Mouse (Mus musculus) heart, embryonic 13.5 days (tissue): ENCODE results near the gene Inka2. TPM values are rescaled to one million over a fixed set of nuclear protein-coding genes. Genes with fewer than 3 reads are reported as not detected.

Experiments
- ATAC-seq: fragments of 200-750 bp; cut with Nextera tagmentation; 2 replicates; pipeline ENCODE4 v1.8.0; 2017; ENCODE audit warnings: moderate TSS enrichment; ENCODE audit not compliant: insufficient number of reproducible peaks, low FRiP score, low TSS enrichment; ENCODE audit errors: extremely low read depth
- H3K27ac ChIP-seq: fragments of 300-500 bp; sonication (generic); replicated peaks from 2 replicates; pipeline ENCODE4 v1.5.1; 2015; ENCODE audit warnings: moderate library complexity, mild to moderate bottlenecking, inconsistent platforms
- H3K27me3 ChIP-seq: fragments of 300-500 bp; sonication (generic); replicated peaks from 2 replicates; pipeline ENCODE4 v1.6.1; 2015; ENCODE audit warnings: mild to moderate bottlenecking, inconsistent platforms
- H3K36me3 ChIP-seq: fragments of 300-500 bp; sonication (generic); 2 replicates; pipeline ENCODE4 v1.6.1; 2015; ENCODE audit warnings: mild to moderate bottlenecking, inconsistent platforms
- H3K4me1 ChIP-seq: fragments of 300-500 bp; sonication (generic); 2 replicates; pipeline ENCODE4 v1.6.1; 2015; ENCODE audit warnings: inconsistent platforms
- H3K4me2 ChIP-seq: fragments of 300-500 bp; sonication (generic); 2 replicates; pipeline ENCODE4 v1.6.1; 2015; ENCODE audit warnings: inconsistent platforms, mild to moderate bottlenecking, moderate library complexity
- H3K4me3 ChIP-seq: fragments of 300-500 bp; sonication (generic); 2 replicates; pipeline ENCODE4 v1.5.1; 2015; ENCODE audit warnings: moderate library complexity, mild to moderate bottlenecking, inconsistent platforms
- H3K9ac ChIP-seq: fragments of 300-500 bp; sonication (generic); 2 replicates; pipeline ENCODE4 v1.6.1; 2015; ENCODE audit warnings: inconsistent platforms, mild to moderate bottlenecking, moderate library complexity
- H3K9me3 ChIP-seq: fragments of 300-500 bp; sonication (generic); 2 replicates; pipeline ENCODE4 v1.6.1; 2016; ENCODE audit warnings: inconsistent platforms
- WGBS: fragments of 180-500 bp; shearing (Covaris S2); methylation state at CpG from one replicate; pipeline ENCODE4 v1.1.7; 2015; ENCODE audit warnings: mixed read lengths; 5-methylcytosine and 5-hydroxymethylcytosine counted together
- polyA plus RNA-seq: library from polyadenylated mRNA; unstranded; fragments of >200 nt; fragmentation: Nextera tagmentation; extraction: Ambion mirVana; gene quantifications from 2 replicates; pipeline ENCODE4 v1.2.1, GENCODE M21; 2015

Gene Inka2
- polyA plus RNA-seq, 1 experiment from 2014 or later = 2.0 TPM

DNA sequence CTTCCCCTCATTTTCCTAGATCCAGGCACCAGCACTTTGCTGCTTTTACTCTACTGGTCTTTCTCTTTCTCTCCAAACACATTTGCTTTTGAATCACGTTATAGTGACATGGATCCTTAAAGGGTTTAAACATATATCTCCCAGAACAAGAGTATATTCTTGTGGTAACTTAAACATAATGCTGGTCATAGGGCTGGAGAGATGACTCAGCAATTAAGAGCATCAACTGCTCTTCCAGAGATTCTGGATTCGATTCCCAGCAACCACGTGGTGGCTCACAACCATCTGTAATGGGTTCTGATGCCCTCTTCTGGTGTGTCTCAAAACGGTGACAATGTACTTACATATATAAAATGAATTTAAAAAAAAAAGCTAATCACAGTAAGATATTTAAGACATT is 28.0 kb downstream of the Inka2 start:
- H3K27me3 ChIP-seq = no peaks in the 10 kb centered on the region
- WGBS = 90% methylated on average over 4 of the region's 4 CpGs
- no peak overlapping the region for H3K4me3 ChIP-seq
- ATAC-seq = no peak
- no peaks in the 10 kb centered on the region for H3K4me1 ChIP-seq
- H3K27ac ChIP-seq = no peak overlapping the region
- H3K4me2 ChIP-seq = no peak overlapping the region
- H3K9ac ChIP-seq = no peak overlapping the region
- no peaks in the 10 kb centered on the region for H3K9me3 ChIP-seq
- H3K36me3 ChIP-seq = peaks cover 54% of the 10 kb centered on the region

DNA sequence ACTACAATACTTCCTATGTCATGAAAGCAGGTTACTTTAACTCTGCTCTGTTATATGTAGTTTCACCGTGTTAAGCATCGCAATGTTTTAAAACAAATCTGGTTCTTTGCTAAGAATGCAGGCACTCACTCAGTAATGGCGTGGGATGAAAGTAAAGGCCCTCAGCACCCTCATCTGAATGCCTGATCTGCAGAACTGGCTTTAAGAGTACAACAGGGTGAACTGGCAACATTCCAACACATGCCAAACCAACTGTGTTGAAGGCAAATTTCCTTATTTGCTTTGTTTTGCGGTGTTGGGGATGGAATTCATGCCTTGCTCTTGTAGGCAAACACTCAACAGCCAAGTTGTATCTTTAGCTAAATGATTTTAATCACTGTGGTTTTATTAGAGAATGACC is 29.1 kb downstream of the Inka2 start:
- 81% methylated on average over 4 of the region's 4 CpGs for WGBS
- peaks cover 62% of the 10 kb centered on the region for H3K36me3 ChIP-seq
- H3K9me3 ChIP-seq = no peaks in the 10 kb centered on the region
- no peaks in the 10 kb centered on the region for H3K27me3 ChIP-seq
- no peak overlapping the region for H3K4me3 ChIP-seq
- ATAC-seq = no peak
- no peak overlapping the region for H3K4me2 ChIP-seq
- H3K9ac ChIP-seq = no peak overlapping the region
- no peak overlapping the region for H3K27ac ChIP-seq
- no peaks in the 10 kb centered on the region for H3K4me1 ChIP-seq

DNA sequence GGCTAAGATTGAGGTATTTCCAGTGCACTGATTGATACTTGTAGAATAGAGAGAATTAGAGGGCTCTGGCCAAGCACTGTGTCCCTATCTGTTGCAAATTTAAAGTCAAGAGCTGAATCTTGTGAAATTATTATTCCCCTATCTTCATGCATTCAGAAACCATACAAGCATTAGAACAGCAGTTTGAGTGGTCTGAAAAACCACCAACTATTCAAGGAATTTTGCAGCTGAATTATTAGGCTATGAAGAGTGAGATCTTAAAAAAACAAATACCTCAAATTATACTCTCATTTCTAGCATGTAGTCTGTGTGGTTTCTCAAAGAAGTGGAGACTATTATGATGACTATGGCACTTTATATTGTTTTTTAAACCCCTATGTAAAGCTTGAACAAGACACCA is 30.9 kb downstream of the Inka2 start:
- Histone ChIP-seq H3K4me2 (no peak overlapping the region), H3K9me3 (no peaks in the 10 kb centered on the region), H3K27ac (no peak overlapping the region), H3K9ac (no peak overlapping the region), H3K4me1 (no peaks in the 10 kb centered on the region), H3K4me3 (no peak overlapping the region), H3K27me3 (no peaks in the 10 kb centered on the region), H3K36me3 (peaks cover 64% of the 10 kb centered on the region)
- no peak for ATAC-seq

DNA sequence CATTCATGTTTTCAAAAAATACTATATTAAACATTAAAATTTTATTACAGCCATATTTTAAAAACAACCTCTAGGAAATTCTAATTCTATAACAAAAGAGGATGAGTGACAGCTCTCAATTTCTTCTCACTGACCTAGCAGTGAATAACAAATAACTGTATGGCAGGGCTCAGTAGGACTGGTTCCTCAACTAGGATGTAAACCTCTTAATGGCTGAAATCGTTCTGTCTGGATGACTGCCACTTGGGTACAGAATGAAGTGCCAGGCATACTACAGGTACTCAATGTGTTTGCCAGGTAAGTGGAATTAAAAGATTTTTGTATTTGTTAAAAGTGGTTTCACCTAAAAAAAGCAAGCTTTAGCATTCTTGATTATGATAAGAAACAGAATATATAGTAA is 31.7 kb downstream of the Inka2 start:
- 89% methylated on average over 1 of the region's 1 CpGs for WGBS
- Histone ChIP-seq H3K4me2 (no peak overlapping the region), H3K4me1 (no peaks in the 10 kb centered on the region), H3K9me3 (no peaks in the 10 kb centered on the region), H3K9ac (no peak overlapping the region), H3K36me3 (peaks cover 55% of the 10 kb centered on the region), H3K27ac (no peak overlapping the region), H3K27me3 (no peaks in the 10 kb centered on the region), H3K4me3 (no peak overlapping the region)
- ATAC-seq = no peak

DNA sequence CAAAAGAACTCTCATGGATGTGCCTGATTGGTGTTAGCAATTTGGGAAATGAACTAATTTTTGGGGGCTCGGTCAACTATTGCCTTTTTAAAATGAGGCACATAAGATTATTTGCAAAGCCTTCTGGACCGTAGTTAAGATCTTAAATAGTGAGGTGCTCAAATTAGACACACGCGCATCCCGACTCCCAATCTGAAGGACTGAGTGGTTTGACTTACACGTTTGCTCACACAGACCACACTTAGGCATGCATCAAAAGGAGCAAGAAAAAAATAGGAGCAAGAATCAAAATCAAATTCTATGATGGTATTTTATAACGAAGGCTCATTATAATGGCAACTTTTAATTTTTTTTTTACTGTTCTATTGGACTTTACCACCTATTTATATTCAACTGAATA is 32.7 kb downstream of the Inka2 start:
- ATAC-seq = no peak
- no peaks in the 10 kb centered on the region for H3K27me3 ChIP-seq
- H3K9me3 ChIP-seq = no peaks in the 10 kb centered on the region
- no peaks in the 10 kb centered on the region; the same call in 1 of the 2 replicates for H3K4me1 ChIP-seq
- 89% methylated on average over 7 of the region's 7 CpGs for whole genome bisulfite sequencing
- H3K9ac ChIP-seq = no peak overlapping the region
- H3K4me3 ChIP-seq = no peak overlapping the region
- H3K36me3 ChIP-seq = peaks cover 50% of the 10 kb centered on the region
- H3K4me2 ChIP-seq = no peak overlapping the region
- H3K27ac ChIP-seq = no peak overlapping the region

DNA sequence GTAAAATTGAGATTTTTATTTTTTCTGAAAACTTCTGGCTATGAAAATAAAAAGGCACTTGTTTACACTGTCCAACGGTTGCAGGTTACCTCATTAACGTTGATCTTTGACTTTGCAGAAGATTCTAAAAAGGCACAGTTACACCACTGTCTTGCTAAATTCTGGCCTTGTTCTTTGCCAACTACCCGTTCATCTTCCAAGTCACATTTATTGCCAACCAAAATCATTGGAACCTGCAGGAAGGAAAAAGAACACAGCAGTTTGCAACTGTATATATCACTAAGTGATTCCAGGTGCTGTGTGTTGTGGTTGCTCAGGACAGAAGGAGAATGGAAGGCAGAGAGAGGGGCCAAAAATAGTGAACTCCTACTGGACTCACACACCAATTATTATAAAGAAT is 33.3 kb downstream of the Inka2 start:
- H3K9ac ChIP-seq = no peak overlapping the region
- peaks cover 5% of the 10 kb centered on the region for H3K4me1 ChIP-seq
- 88% methylated on average over 3 of the region's 3 CpGs for WGBS
- no peak overlapping the region for H3K4me2 ChIP-seq
- H3K9me3 ChIP-seq = no peaks in the 10 kb centered on the region
- peaks cover 46% of the 10 kb centered on the region for H3K36me3 ChIP-seq
- no peaks in the 10 kb centered on the region for H3K27me3 ChIP-seq
- no peak overlapping the region for H3K27ac ChIP-seq
- ATAC-seq = no peak
- no peak overlapping the region for H3K4me3 ChIP-seq

DNA sequence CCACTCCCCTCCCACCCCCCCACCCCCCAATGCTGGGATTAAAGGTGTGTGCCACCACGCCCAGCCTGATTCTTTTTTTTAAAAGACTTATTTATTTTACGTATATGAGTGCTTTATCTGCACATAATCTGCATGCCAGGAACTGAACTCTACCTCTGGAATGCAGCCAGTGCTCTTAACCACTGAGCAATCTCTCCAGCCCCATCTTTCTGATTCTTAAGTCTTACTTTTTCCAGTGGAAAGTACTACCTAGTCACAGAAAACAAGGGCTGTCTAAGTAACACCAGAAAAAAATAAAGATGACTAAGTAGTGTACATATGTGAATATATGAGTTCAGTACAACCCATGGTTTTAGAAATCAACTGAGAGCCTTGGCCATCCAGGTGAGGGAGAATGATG is 42.1 kb downstream of the Inka2 start:
- 73% methylated on average over 2 of the region's 2 CpGs for WGBS
- Histone ChIP-seq H3K36me3 (peaks cover 12% of the 10 kb centered on the region), H3K4me3 (no peak overlapping the region), H3K9me3 (no peaks in the 10 kb centered on the region), H3K9ac (no peak overlapping the region), H3K27ac (no peak overlapping the region), H3K4me2 (no peak overlapping the region), H3K27me3 (no peaks in the 10 kb centered on the region), H3K4me1 (peaks cover 10% of the 10 kb centered on the region)
- ATAC-seq = no peak

DNA sequence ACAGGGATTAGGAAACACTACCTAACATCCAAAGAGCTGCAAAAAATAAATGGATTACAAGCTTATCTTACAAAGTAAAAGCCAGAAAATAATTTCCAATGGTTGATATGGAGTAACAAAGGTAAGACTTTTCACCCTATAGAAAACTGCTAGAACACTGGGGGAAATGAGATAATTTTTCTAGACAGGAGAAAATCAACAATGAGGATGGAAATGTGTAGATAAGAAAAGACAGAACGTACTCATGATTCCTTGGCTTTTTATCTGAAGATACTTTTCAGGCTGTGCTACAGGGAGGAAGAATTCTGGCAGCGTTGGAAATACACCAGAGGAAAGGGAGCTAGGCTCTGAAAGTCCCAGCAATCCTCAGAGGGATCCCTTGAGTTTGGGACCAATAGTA is 46.4 kb downstream of the Inka2 start:
- H3K4me3 ChIP-seq = no peak overlapping the region
- peaks cover 25% of the 10 kb centered on the region for H3K4me1 ChIP-seq
- H3K9ac ChIP-seq = no peak overlapping the region
- H3K4me2 ChIP-seq = no peak overlapping the region
- H3K27me3 ChIP-seq = no peaks in the 10 kb centered on the region
- no peaks in the 10 kb centered on the region for H3K9me3 ChIP-seq
- H3K27ac ChIP-seq = no peak overlapping the region
- 57% methylated on average over 2 of the region's 2 CpGs for WGBS
- no peak for ATAC-seq
- peaks cover 7% of the 10 kb centered on the region for H3K36me3 ChIP-seq

DNA sequence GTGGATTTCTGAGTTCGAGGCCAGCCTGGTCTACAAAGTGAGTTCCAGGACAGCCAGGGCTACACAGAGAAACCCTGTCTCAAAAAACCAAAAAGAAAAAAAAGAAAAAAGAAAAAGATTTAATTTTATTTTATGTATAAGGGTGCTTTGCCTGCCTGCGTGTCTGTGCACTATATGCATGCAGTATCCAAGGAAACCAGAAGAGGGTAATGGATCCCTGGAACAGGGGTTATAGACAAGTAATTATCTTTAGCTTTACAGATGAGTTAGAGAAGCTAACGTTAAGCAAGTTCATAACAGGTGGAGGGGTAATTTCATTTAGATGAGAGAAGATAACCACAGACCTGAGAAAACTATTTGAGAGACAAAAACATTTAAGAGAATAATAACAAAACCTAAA is 49.8 kb downstream of the Inka2 start:
- Histone ChIP-seq H3K4me3 (no peak overlapping the region), H3K9me3 (no peaks in the 10 kb centered on the region), H3K27me3 (no peaks in the 10 kb centered on the region), H3K4me2 (no peak overlapping the region), H3K36me3 (peaks cover 6% of the 10 kb centered on the region), H3K27ac (no peak overlapping the region), H3K4me1 (peaks cover 47% of the 10 kb centered on the region), H3K9ac (no peak overlapping the region)
- 81% methylated on average over 3 of the region's 3 CpGs for WGBS
- no peak for ATAC-seq

DNA sequence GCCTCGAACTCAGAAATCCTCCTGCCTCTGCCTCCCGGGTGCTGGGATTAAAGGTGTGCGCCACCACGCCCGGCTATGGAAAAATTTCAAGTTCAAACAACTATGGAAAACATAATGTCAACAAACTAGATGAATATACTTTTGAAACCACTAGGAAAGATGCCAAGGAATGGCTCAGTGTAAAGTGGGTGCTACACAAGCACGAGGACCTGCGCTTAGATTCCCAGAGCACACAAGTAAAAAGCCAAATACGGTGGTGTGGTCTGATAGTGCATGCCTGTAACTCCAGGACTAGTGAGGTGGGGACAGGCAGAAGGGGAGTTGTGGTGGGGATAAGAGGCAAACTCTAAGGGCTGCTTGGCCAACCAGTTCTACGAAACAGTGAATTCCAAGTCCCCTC is 50.7 kb downstream of the Inka2 start:
- no peak overlapping the region for H3K4me2 ChIP-seq
- no peak overlapping the region for H3K4me3 ChIP-seq
- H3K27me3 ChIP-seq = no peaks in the 10 kb centered on the region
- no peak overlapping the region for H3K27ac ChIP-seq
- H3K9ac ChIP-seq = no peak overlapping the region
- no peaks in the 10 kb centered on the region for H3K36me3 ChIP-seq
- no peaks in the 10 kb centered on the region for H3K9me3 ChIP-seq
- peaks cover 47% of the 10 kb centered on the region for H3K4me1 ChIP-seq
- no peak for ATAC-seq
- WGBS = 89% methylated on average over 9 of the region's 9 CpGs

DNA sequence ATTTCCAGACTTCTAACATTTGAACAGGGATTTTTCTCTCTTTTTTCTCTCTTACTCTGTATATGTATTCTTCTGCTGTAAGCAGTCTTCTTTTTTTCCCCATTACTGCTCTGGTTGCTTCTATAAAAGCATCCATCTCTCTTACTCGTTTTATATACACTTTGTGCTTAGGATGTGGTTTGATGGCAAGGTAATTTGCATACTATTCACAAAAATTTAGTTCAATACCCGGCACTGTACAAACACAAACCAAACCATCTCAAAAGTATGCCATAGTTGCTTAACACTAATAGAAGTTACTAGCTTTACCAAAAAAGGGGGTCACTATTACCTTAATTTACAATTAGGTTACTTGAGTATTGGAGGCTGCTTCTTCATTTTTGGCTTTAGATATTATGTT is 52.1 kb downstream of the Inka2 start:
- Histone ChIP-seq H3K4me3 (no peak overlapping the region), H3K9me3 (no peaks in the 10 kb centered on the region), H3K4me2 (no peak overlapping the region), H3K36me3 (no peaks in the 10 kb centered on the region), H3K4me1 (peaks cover 42% of the 10 kb centered on the region), H3K9ac (no peak overlapping the region), H3K27me3 (no peaks in the 10 kb centered on the region), H3K27ac (peak overlapping the region; percentile 24; the same call in 1 of the 2 replicates)
- WGBS = 76% methylated on average over 2 of the region's 2 CpGs
- ATAC-seq = no peak

DNA sequence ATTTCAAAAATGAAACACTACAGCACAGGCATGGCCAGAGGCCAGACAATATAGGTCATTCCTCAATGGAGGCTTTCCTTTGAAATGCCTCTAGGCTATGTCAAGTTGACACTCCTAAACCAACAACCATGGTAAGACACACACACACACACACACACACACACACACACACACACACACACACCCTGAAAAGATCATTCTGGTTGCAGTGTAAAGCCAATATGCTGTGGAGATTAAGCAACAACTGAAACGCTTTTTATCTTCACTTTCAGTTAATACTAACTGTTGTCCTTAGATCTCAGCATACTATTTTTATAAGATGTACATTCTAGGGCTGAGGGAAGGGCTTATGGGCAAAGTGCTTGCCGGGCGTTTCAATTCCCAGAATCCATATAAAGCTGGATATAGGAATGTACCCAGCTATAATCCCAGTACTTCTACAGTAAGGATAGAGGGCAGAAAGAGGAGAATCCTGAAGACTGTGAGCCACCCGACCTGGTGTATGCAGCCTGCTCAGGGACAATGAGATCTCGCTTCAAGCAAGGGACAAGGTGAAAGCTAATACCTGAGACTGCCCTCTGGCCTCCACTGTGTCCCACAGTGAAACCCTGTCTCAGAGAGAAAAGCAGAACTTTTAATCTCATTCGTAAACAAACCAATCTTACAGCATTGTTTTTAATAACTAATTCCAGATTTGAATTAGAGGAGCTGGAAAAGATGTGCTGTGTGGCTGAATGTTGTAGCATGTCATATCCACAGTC is 53.1 kb downstream of the Inka2 start:
- WGBS = 74% methylated on average over 6 of the region's 6 CpGs
- no peak for ATAC-seq
- Histone ChIP-seq H3K4me3 (no peak overlapping the region), H3K27ac (no peak overlapping the region), H3K4me1 (peaks cover 34% of the 10 kb centered on the region), H3K27me3 (no peaks in the 10 kb centered on the region), H3K4me2 (no peak overlapping the region), H3K9ac (no peak overlapping the region), H3K36me3 (no peaks in the 10 kb centered on the region), H3K9me3 (no peaks in the 10 kb centered on the region)
